Mouse (Mus musculus): ENCODE data around the gene Pirt.

DNA sequence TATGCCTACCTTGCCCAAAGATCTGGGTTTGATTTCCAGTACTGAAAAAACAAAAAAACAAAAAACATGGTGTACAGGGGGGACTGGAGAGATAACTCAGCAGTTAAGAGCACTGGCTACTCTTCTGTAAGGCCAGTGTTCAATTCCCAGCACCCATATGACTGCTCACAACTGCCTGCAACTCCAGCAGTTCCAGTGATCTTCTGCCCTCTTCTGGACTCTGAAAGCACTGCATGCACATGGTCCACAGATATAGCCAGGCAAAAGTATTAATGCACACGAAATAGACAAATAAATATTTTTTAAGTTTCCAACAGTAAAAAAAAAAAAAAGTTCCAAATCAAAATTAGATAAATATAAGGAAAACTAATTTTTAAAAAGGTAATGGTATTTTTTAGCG lies 13.0 kb upstream of the Pirt start:
- TF ChIP-seq USF1 (IDR thresholded peaks at IDR 0.05; ENCODE audit: low read depth) (no peak), TCF12 (IDR thresholded peaks at IDR 0.05; ENCODE audit: insufficient read depth, poor library complexity, severe bottlenecking) (no peak), POLR2AphosphoS2 (IDR thresholded peaks at IDR 0.05; ENCODE audit: insufficient read length, low read depth) (no peak), MAX (IDR thresholded peaks at IDR 0.05; ENCODE audit: low read depth) (no peak), TCF3 (IDR thresholded peaks at IDR 0.05; ENCODE audit: insufficient read length, low read depth) (no peak), REST (IDR thresholded peaks at IDR 0.05; ENCODE audit: insufficient read depth, insufficient read length) (no peak), POLR2A (IDR thresholded peaks at IDR 0.05; ENCODE audit: insufficient read length, low read depth) (no peak), MYOD1 (IDR thresholded peaks at IDR 0.05; ENCODE audit: control insufficient read depth in 1 of 3, insufficient read length in 2 of 3, low read depth in 2 of 3) (no peak), CEBPB (IDR thresholded peaks at IDR 0.05; ENCODE audit: insufficient read depth, poor library complexity, severe bottlenecking) (no peak), MYOG (IDR thresholded peaks at IDR 0.05; ENCODE audit: control insufficient read depth in 1 of 3, insufficient read depth in 1 of 3, insufficient read length in 2 of 3, low read depth in 2 of 3) (no peak), E2F4 (IDR thresholded peaks at IDR 0.05; ENCODE audit: insufficient read depth) (no peak)

Measured in myocyte (in vitro differentiated cells).